Mouse (Mus musculus): Measurements from ENCODE around the gene Dapk1. TPM values are rescaled to one million over a fixed set of nuclear protein-coding genes. Genes with fewer than 3 reads are reported as not detected.

The Dapk1 gene
- polyA plus RNA-seq, 1 experiment from 2014 or later = 40.8 TPM

DNA sequence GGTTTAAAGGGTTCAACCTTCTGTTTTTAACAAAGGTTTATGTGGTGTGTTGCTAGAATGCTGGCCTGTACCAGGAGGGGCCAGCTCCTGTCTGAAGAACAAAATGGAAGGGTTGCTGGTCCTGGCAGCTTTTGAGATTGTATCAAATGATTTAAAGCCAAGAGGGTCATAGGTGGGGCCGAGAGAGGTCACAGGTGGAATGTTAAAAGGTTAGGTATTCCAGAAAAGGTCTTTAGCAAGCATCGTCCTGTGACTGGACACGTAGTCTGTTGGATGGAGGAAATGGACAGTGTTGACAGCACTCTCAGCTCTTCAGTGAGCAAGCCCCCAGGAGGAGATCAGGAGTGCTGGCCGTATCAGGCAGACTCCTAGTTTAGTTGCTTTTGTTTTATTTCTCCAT lies 73.7 kb downstream of the Dapk1 start:
- Histone ChIP-seq H3K4me2 (ENCODE audit: low read depth, low read length) (peak overlapping the region; percentile 27), H3K4me3 (ENCODE audit: low read length) (no peak overlapping the region), H3K36me3 (ENCODE audit: control insufficient read depth, insufficient read depth, low read length) (peaks cover 3% of the 10 kb centered on the region; the same call in 1 of the 2 replicates), H3K4me1 (replicated peaks; ENCODE audit: control insufficient read depth, insufficient read depth, low read length) (peaks cover 51% of the 10 kb centered on the region), H3K9ac (ENCODE audit: low read length) (peak overlapping the region; percentile 34; the same call in 1 of the 2 replicates), H3K9me3 (ENCODE audit: control insufficient read depth, low read length) (no peaks in the 10 kb centered on the region; the same call in 1 of the 2 replicates), H3K27me3 (ENCODE audit: control insufficient read depth, insufficient read depth, low read depth, low read length) (no peaks in the 10 kb centered on the region), H3K27ac (ENCODE audit: low read length) (peak overlapping the region; percentile 92)
- 0 out of 2 replicates have a peak, but pooled peaks have one; percentile 10 for ATAC-seq (ENCODE audit: low read depth)
- WGBS = 29% methylated on average over 4 of the region's 4 CpGs

DNA sequence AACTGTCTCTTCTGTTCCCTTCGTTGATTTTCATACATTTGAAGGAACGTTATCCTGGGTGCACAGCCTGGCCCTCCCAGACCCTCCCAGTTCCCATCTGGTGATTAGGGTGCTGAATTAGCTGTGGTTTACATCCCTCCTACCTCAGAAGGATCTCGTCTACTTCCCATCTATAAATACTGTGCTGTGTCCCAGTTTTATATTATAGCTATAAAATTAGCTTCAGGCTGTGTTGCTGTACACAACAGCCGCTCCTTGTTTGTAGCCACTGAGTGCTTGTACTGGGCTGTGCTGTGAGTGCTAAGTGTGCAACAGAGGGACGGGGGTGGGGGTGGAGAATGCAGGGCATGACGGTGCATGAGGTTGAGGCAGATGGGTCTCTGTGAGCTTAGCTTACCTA lies 77.2 kb downstream of the Dapk1 start:
- no peak overlapping the region for H3K9ac ChIP-seq (ENCODE audit: low read length)
- H3K9me3 ChIP-seq (ENCODE audit: control insufficient read depth, low read length) = no peaks in the 10 kb centered on the region
- H3K27ac ChIP-seq (ENCODE audit: low read length) = no peak overlapping the region
- no peak overlapping the region for H3K4me2 ChIP-seq (ENCODE audit: low read depth, low read length)
- peaks cover 3% of the 10 kb centered on the region; the same call in 1 of the 2 replicates for H3K36me3 ChIP-seq (ENCODE audit: control insufficient read depth, insufficient read depth, low read length)
- no peaks in the 10 kb centered on the region for H3K27me3 ChIP-seq (ENCODE audit: control insufficient read depth, insufficient read depth, low read depth, low read length)
- WGBS = 45% methylated on average over 6 of the region's 6 CpGs
- H3K4me3 ChIP-seq (ENCODE audit: low read length) = no peak overlapping the region
- ATAC-seq (ENCODE audit: low read depth) = no peak
- peaks cover 29% of the 10 kb centered on the region for H3K4me1 ChIP-seq (replicated peaks; ENCODE audit: control insufficient read depth, insufficient read depth, low read length)

DNA sequence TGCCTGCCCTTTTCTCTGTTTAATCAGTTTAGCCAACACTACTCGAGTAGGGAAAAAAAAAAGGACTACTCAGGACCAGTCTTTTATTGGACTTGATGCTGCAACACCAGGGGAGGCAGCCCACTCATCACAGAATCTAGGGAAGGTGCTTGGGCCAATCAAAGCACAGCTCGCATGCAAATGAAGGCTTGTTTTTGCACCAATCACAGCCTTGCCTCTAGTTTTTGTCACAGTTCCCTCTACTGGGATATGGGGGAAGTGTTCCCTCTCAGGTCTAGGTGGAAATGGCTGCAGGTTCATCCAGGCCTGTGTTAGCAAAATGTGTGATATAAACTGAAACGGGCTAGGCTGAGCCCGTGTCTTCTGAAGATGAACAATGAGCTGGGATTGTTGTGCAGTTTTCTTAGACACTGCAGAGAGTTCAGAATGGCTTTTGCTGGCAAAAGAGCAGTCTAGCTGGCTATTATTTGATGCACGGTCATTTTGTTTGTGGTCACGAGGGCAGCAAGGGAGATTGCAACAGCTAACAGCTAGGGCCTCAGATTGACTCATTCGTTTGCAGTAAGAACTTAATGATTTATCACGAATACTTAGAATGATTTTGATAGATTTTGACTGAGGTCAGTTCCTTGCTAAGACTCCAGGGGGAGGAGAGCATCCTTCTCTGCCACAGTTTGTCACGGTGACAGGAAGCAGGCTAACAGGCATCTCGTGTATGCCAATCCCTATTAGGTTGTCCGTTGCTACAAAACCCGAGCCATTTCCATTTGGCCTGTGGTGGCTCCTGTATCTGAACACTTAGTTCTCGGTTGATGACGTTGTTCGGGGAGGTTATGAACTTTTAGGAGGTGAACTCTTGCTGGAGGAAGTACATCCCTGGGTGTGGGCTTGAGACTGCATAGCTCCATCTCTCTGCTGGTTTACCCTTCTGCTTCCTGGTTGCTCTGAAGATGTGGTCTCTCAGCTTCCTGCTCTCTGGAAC lies 81.3 kb downstream of the Dapk1 start:
- no peak overlapping the region for H3K4me3 ChIP-seq (ENCODE audit: low read length)
- H3K9ac ChIP-seq (ENCODE audit: low read length) = no peak overlapping the region
- no peaks in the 10 kb centered on the region for H3K36me3 ChIP-seq (ENCODE audit: control insufficient read depth, insufficient read depth, low read length)
- peaks cover 47% of the 10 kb centered on the region for H3K4me1 ChIP-seq (replicated peaks; ENCODE audit: control insufficient read depth, insufficient read depth, low read length)
- no peak for ATAC-seq (ENCODE audit: low read depth)
- H3K4me2 ChIP-seq (ENCODE audit: low read depth, low read length) = no peak overlapping the region
- H3K27ac ChIP-seq (ENCODE audit: low read length) = peak overlapping the region; percentile 83; the same call in 1 of the 2 replicates
- H3K9me3 ChIP-seq (ENCODE audit: control insufficient read depth, low read length) = no peaks in the 10 kb centered on the region
- H3K27me3 ChIP-seq (ENCODE audit: control insufficient read depth, insufficient read depth, low read depth, low read length) = no peaks in the 10 kb centered on the region
- 72% methylated on average over 15 of the region's 15 CpGs for WGBS

DNA sequence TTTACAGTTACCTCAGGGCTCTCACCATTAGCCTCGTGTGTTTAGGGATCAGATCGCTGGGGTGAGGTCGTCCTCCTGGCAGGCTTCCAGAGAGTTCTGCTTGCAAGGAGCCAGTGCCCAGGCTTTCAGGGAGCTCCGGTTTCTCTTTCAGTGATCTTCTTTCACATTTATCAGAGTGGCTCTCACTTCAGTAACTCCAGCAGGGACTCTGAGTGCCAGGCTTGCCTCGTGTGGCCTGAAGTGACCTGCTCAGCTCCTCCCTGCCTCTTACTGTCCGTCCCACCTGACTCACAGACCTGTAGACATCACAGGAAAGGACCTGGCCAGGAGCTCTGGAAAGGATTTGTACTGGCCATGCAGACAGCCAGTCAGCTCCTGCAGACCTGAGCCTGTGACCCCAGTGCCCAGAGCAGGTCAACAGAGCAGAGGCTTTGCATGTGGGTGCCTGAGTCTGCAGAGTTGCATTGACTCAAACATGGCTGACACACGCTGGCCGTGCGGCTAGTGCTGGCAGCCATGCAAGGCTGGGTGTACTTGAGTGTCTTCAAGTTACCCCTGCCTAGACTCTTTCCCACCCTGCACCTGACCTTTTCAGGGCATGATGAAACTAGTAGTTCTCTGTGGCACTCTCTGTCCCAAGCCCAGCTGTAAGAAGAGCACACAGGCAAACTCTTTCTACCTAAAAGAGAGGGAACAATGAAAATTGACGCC lies 82.5 kb downstream of the Dapk1 start:
- Histone ChIP-seq H3K4me2 (ENCODE audit: low read depth, low read length) (peak overlapping the region; percentile 8; the same call in 1 of the 2 replicates), H3K27ac (ENCODE audit: low read length) (peak overlapping the region; percentile 83), H3K36me3 (ENCODE audit: control insufficient read depth, insufficient read depth, low read length) (0 out of 2 replicates have a peak, but pooled peaks cover 2% of the 10 kb centered on the region), H3K9ac (ENCODE audit: low read length) (peak overlapping the region; percentile 28; the same call in 1 of the 2 replicates), H3K4me3 (ENCODE audit: low read length) (no peak overlapping the region), H3K27me3 (ENCODE audit: control insufficient read depth, insufficient read depth, low read depth, low read length) (no peaks in the 10 kb centered on the region), H3K4me1 (replicated peaks; ENCODE audit: control insufficient read depth, insufficient read depth, low read length) (peaks cover 49% of the 10 kb centered on the region), H3K9me3 (ENCODE audit: control insufficient read depth, low read length) (no peaks in the 10 kb centered on the region)
- WGBS = 39% methylated on average over 10 of the region's 10 CpGs
- peak; percentile 13; the same call in 1 of the 2 replicates for ATAC-seq (ENCODE audit: low read depth)

DNA sequence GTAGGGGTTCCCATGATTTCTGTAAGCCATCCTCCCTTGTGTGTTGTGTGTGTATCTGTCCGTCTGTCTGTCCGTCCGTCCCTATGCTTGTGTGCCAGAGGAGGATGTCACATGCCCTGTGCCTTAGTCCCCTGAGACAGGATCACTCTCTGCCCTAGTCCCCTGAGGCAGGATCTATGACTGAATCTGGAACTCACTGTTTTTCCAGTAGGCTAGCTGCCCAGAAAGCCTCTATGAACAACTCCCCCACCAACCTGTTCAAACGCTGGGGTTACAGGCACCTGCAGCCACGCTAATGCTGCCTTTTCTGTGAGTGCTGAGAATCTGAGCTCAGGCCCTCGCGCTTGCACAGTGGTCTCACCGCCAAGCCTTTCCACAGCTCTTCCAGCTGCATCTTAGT lies 83.1 kb downstream of the Dapk1 start:
- Histone ChIP-seq H3K9ac (ENCODE audit: low read length) (0 out of 2 replicates have a peak overlapping the region, but pooled peaks have one; percentile 45), H3K9me3 (ENCODE audit: control insufficient read depth, low read length) (no peaks in the 10 kb centered on the region), H3K4me3 (ENCODE audit: low read length) (no peak overlapping the region), H3K36me3 (ENCODE audit: control insufficient read depth, insufficient read depth, low read length) (0 out of 2 replicates have a peak, but pooled peaks cover 2% of the 10 kb centered on the region), H3K4me2 (ENCODE audit: low read depth, low read length) (no peak overlapping the region), H3K27me3 (ENCODE audit: control insufficient read depth, insufficient read depth, low read depth, low read length) (no peaks in the 10 kb centered on the region), H3K27ac (ENCODE audit: low read length) (peak overlapping the region; percentile 83), H3K4me1 (replicated peaks; ENCODE audit: control insufficient read depth, insufficient read depth, low read length) (peaks cover 49% of the 10 kb centered on the region)
- 73% methylated on average over 8 of the region's 8 CpGs for WGBS
- ATAC-seq (ENCODE audit: low read depth) = no peak

DNA sequence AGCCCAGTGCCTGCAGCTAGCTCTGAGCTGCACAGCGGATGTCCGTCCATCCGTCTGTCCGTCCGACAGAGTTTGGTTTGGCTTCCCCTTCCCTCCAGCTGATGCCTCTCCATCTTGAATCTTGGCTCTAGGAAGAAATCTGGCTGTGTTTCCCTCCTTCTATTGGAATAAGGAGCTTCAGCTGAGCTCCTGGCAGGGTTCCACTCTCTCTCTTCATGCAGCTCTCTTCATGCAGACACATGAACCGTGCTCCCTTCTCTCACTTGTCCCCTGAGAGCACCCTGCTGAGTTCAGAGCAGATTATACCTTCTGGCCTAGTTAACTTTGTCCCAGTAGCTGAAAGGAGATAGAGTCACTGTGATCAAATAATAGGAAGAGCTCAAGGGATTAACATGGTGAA lies 83.5 kb downstream of the Dapk1 start:
- 51% methylated on average over 6 of the region's 6 CpGs for WGBS
- no peak overlapping the region for H3K4me2 ChIP-seq (ENCODE audit: low read depth, low read length)
- peak; percentile 53 for ATAC-seq (ENCODE audit: low read depth)
- H3K4me1 ChIP-seq (replicated peaks; ENCODE audit: control insufficient read depth, insufficient read depth, low read length) = peaks cover 49% of the 10 kb centered on the region
- H3K9ac ChIP-seq (ENCODE audit: low read length) = 0 out of 2 replicates have a peak overlapping the region, but pooled peaks have one; percentile 45
- H3K4me3 ChIP-seq (ENCODE audit: low read length) = no peak overlapping the region
- H3K9me3 ChIP-seq (ENCODE audit: control insufficient read depth, low read length) = no peaks in the 10 kb centered on the region
- 0 out of 2 replicates have a peak, but pooled peaks cover 2% of the 10 kb centered on the region for H3K36me3 ChIP-seq (ENCODE audit: control insufficient read depth, insufficient read depth, low read length)
- H3K27ac ChIP-seq (ENCODE audit: low read length) = peak overlapping the region; percentile 83
- H3K27me3 ChIP-seq (ENCODE audit: control insufficient read depth, insufficient read depth, low read depth, low read length) = no peaks in the 10 kb centered on the region

DNA sequence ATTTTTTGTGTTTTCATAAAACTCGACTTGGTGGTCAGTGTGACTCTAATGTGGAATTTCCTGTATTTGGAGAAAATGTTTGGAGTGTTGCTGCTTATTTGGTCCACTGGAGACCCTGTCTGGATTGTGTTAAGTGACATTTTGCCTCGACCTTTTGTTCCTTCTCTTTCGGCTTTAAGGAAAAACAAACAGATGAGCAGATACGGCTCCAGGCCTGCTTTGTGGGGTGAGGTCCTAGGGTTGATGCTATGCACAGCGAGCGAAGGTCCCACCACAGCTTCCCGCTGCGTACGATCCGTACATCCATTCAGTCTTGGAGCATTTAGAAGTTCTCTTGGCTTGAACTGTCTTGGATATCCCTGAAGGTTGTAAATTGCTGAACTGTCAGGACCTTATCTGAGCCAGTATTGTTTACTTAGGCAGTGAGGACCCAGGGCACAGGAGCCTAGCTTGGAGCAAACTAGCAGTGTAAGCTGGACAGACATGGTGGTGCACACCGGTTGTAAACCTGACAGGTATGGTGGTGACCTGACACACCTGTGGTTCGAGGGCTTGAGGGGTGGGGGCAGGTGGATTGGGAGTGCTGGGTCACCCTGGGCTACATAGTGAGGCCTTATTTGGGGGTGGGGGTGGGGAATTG lies 84.4 kb downstream of the Dapk1 start:
- WGBS = 20% methylated on average over 12 of the region's 12 CpGs
- Histone ChIP-seq H3K36me3 (ENCODE audit: control insufficient read depth, insufficient read depth, low read length) (0 out of 2 replicates have a peak, but pooled peaks cover 2% of the 10 kb centered on the region), H3K4me3 (ENCODE audit: low read length) (no peak overlapping the region), H3K27me3 (ENCODE audit: control insufficient read depth, insufficient read depth, low read depth, low read length) (no peaks in the 10 kb centered on the region), H3K9ac (ENCODE audit: low read length) (no peak overlapping the region), H3K9me3 (ENCODE audit: control insufficient read depth, low read length) (no peaks in the 10 kb centered on the region), H3K4me2 (ENCODE audit: low read depth, low read length) (no peak overlapping the region), H3K4me1 (replicated peaks; ENCODE audit: control insufficient read depth, insufficient read depth, low read length) (peaks cover 49% of the 10 kb centered on the region), H3K27ac (ENCODE audit: low read length) (peak overlapping the region; percentile 83)
- ATAC-seq (ENCODE audit: low read depth) = peak; percentile 62

DNA sequence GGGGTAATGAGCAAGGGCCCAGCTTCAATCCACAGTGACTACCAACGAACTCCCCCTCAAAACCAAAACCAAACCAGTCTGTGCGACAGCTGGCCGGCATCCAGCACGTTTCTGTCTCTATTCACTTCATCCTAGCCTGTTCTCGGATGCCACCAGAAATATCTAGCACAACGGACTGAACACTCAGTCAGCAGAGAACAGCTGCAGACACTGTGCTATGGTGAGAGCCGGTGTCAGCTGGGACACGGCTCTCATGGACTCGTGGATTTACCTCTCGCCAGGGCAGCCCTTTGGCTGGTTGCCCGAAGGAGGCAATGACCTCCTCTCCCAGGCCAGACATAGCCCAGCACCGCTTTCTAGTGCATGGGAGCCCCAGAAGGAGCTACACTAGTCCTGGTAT lies 85.2 kb downstream of the Dapk1 start:
- no peak overlapping the region for H3K4me2 ChIP-seq (ENCODE audit: low read depth, low read length)

More for the DNA sequence above, 85.2 kb downstream of the Dapk1 start:
- Histone ChIP-seq H3K4me1 (replicated peaks; ENCODE audit: control insufficient read depth, insufficient read depth, low read length) (peaks cover 49% of the 10 kb centered on the region), H3K9me3 (ENCODE audit: control insufficient read depth, low read length) (no peaks in the 10 kb centered on the region), H3K36me3 (ENCODE audit: control insufficient read depth, insufficient read depth, low read length) (0 out of 2 replicates have a peak, but pooled peaks cover 2% of the 10 kb centered on the region), H3K4me3 (ENCODE audit: low read length) (no peak overlapping the region), H3K9ac (ENCODE audit: low read length) (peak overlapping the region; percentile 34), H3K27me3 (ENCODE audit: control insufficient read depth, insufficient read depth, low read depth, low read length) (no peaks in the 10 kb centered on the region), H3K27ac (ENCODE audit: low read length) (peak overlapping the region; percentile 83)
- 32% methylated on average over 12 of the region's 12 CpGs for whole genome bisulfite sequencing
- ATAC-seq (ENCODE audit: low read depth) = peak; percentile 45; the same call in 1 of the 2 replicates

Measured in lung, embryonic 16.5 days (tissue).